Mouse (Mus musculus) right cerebral cortex, postnatal 14 days (tissue): ENCODE measurements around the gene Dcaf11.
A peak's percentile ranks its signal among the peaks of the same experiment; 100 is the strongest.

Source experiments
- DNase-seq: peaks from one replicate; pipeline ENCODE4 v3.0.0; 2022

The Dcaf11 gene

GRCm38 (mm10) chr14:55559799-55560201 is at the start of gene Dcaf11:
Gene Dcaf11, plus strand, starts transcription at chr14:55560006.
- DNase-seq = peak; percentile 90

- DNase-seq = peak; percentile 55
These were observed 49.6 kb upstream of the Dcaf11 start, which contains the start of gene Cpne6 for GRCm38 (mm10) chr14:55510125-55510731. Gene Cpne6, plus strand, starts transcription at chr14:55510445.

- peak; percentile 58 for DNase-seq
These were observed 48.8 kb upstream of the Dcaf11 start for GRCm38 (mm10) chr14:55511037-55511436.

- no peak for DNase-seq
These were observed 45.9 kb upstream of the Dcaf11 start for GRCm38 (mm10) chr14:55513927-55514326.

- no peak for DNase-seq
These were observed 44.0 kb upstream of the Dcaf11 start for GRCm38 (mm10) chr14:55515846-55516245.

GRCm38 (mm10) chr14:55518897-55519296 is 40.9 kb upstream of the Dcaf11 start:
- peak; percentile 46 for DNase-seq

GRCm38 (mm10) chr14:55519604-55520003 is 40.2 kb upstream of the Dcaf11 start:
- no peak for DNase-seq

GRCm38 (mm10) chr14:55520451-55521361 is 39.1 kb upstream of the Dcaf11 start:
- DNase-seq = peak; percentile 43

GRCm38 (mm10) chr14:55524062-55524461 is 35.7 kb upstream of the Dcaf11 start:
- no peak for DNase-seq

- DNase-seq = no peak
These were observed 35.0 kb upstream of the Dcaf11 start, which contains the start of gene Nrl for GRCm38 (mm10) chr14:55524785-55525184. Gene Nrl, minus strand, starts transcription at chr14:55524981.

GRCm38 (mm10) chr14:55526674-55527073 is 33.1 kb upstream of the Dcaf11 start:
- DNase-seq = no peak

- no peak for DNase-seq
These were observed 31.9 kb upstream of the Dcaf11 start for GRCm38 (mm10) chr14:55527940-55528339.

GRCm38 (mm10) chr14:55536116-55536745 is 23.6 kb upstream of the Dcaf11 start:
- DNase-seq = peak; percentile 50

- DNase-seq = peak; percentile 69
These were observed 19.6 kb upstream of the Dcaf11 start, which contains the start of gene Pck2 for GRCm38 (mm10) chr14:55540067-55540786. Gene Pck2, plus strand, starts transcription at chr14:55540266.

- peak; percentile 83 for DNase-seq
These were observed 19.0 kb upstream of the Dcaf11 start for GRCm38 (mm10) chr14:55540787-55541321.

- DNase-seq = no peak
These were observed 17.5 kb upstream of the Dcaf11 start for GRCm38 (mm10) chr14:55542268-55542667.

GRCm38 (mm10) chr14:55544334-55544733 is 15.5 kb upstream of the Dcaf11 start:
- peak; percentile 25 for DNase-seq

- DNase-seq = no peak
These were observed 9.6 kb upstream of the Dcaf11 start for GRCm38 (mm10) chr14:55550191-55550590.

GRCm38 (mm10) chr14:55551347-55551746 is 8.5 kb upstream of the Dcaf11 start:
- DNase-seq = no peak

GRCm38 (mm10) chr14:55551794-55552193 is 8.0 kb upstream of the Dcaf11 start:
- DNase-seq = no peak

GRCm38 (mm10) chr14:55554635-55555034 is 5.2 kb upstream of the Dcaf11 start:
- DNase-seq = no peak

GRCm38 (mm10) chr14:55555788-55556187 is 4.0 kb upstream of the Dcaf11 start:
- no peak for DNase-seq
